Comparison of ENCODE assay signal across 22 mouse cellular contexts in the genomic region with DNA sequence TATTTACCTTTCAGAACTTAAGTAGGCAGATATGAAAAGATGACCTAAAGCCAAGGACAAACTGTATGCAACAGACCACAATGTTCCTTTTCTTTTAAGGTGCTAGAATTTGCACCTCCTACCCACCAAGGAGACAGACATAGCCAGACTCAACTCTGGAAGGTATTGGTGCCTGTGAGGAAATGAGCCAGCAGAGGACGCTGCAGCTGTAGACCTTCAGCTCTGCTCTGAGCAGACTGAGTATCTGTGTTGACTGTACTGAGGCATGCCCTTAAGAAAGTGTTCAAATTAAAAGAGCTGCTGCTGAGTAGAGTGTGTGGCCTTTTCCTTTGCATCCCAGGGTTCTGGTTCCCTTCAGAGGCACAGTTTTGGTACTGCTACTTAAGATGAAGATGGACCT. TPM values are rescaled to one million over a fixed set of nuclear protein-coding genes. Genes with fewer than 3 reads are reported as not detected.
DNase-seq lines count a peak whose midpoint lies in the region; ATAC-seq and TF ChIP-seq lines count a peak whose summit lies in the region.
"Had no signal": no experiment of that assay in that cellular context is flagged by ENCODE, and none has a peak within 500 bp of the region (broad histone marks: within the 10 kb centered on the region; RNA-seq: fewer than 3 reads in every experiment).

No protein-coding gene starts in this region.

- H3K4me1 ChIP-seq in kidney, postnatal 0 days (replicated peaks; ENCODE audit: insufficient read depth, low read length) = no peaks in the 10 kb centered on the region
- H3K4me1 ChIP-seq in kidney, embryonic 14.5 days (ENCODE audit: control insufficient read depth, insufficient read depth, low read length) = no peaks in the 10 kb centered on the region
- no peaks in the 10 kb centered on the region for H3K4me1 ChIP-seq in midbrain, embryonic 11.5 days (ENCODE audit: control insufficient read depth, insufficient read depth, low read length)
- H3K4me1 ChIP-seq in midbrain, embryonic 14.5 days (ENCODE audit: control insufficient read depth, insufficient read depth, low read length) = no peaks in the 10 kb centered on the region
- H3K4me1 ChIP-seq in forebrain, embryonic 16.5 days (replicated peaks; ENCODE audit: control insufficient read depth, insufficient read depth, low read length) = no peaks in the 10 kb centered on the region
- H3K4me1 ChIP-seq: embryonic facial prominence, embryonic 12.5 days; heart, embryonic 15.5 days; limb, embryonic 12.5 days had no signal

- peak; percentile 23; the same call in 1 of the 2 replicates for TF ChIP-seq CTCF in kidney, postnatal 0 days (IDR thresholded peaks at IDR 0.05; ENCODE audit: low read depth)

- WGBS in kidney, postnatal 0 days = 96% methylated on average over 1 of the region's 1 CpGs
- WGBS in kidney, embryonic 14.5 days = 95% methylated on average over 1 of the region's 1 CpGs
- WGBS in midbrain, embryonic 11.5 days = 94% methylated on average over 1 of the region's 1 CpGs
- WGBS in midbrain, embryonic 14.5 days = 90% methylated on average over 1 of the region's 1 CpGs
- 84% methylated on average over 1 of the region's 1 CpGs for WGBS in forebrain, embryonic 16.5 days

- no peak for ATAC-seq in kidney, postnatal 0 days (replicated peaks; ENCODE audit: low FRiP score, low read depth)
- ATAC-seq in kidney, embryonic 14.5 days (ENCODE audit: low FRiP score, low TSS enrichment) = no peak
- no peak for ATAC-seq in midbrain, embryonic 11.5 days (ENCODE audit: low FRiP score)
- ATAC-seq in midbrain, embryonic 14.5 days (ENCODE audit: low FRiP score, low TSS enrichment) = no peak
- ATAC-seq in forebrain, embryonic 16.5 days = no peak

- H3K4me3 ChIP-seq in kidney, postnatal 0 days (replicated peaks; ENCODE audit: low read depth, low read length) = no peak overlapping the region
- no peak overlapping the region for H3K4me3 ChIP-seq in kidney, embryonic 14.5 days (ENCODE audit: low read length)
- H3K4me3 ChIP-seq in midbrain, embryonic 11.5 days (ENCODE audit: low read depth, low read length) = no peak overlapping the region
- H3K4me3 ChIP-seq in midbrain, embryonic 14.5 days (replicated peaks; ENCODE audit: low read depth, low read length) = no peak overlapping the region
- no peak overlapping the region for H3K4me3 ChIP-seq in forebrain, embryonic 16.5 days (replicated peaks; ENCODE audit: low read length)
- H3K4me3 ChIP-seq: embryonic facial prominence, embryonic 12.5 days; heart, embryonic 15.5 days; limb, embryonic 12.5 days had no signal

- H3K27me3 ChIP-seq in kidney, postnatal 0 days (ENCODE audit: insufficient read depth, low read length) = no peaks in the 10 kb centered on the region
- no peaks in the 10 kb centered on the region for H3K27me3 ChIP-seq in kidney, embryonic 14.5 days (ENCODE audit: control insufficient read depth, insufficient read depth, low read length)
- H3K27me3 ChIP-seq in midbrain, embryonic 11.5 days (ENCODE audit: control insufficient read depth, insufficient read depth, low read length) = no peaks in the 10 kb centered on the region
- no peaks in the 10 kb centered on the region for H3K27me3 ChIP-seq in midbrain, embryonic 14.5 days (ENCODE audit: control insufficient read depth, insufficient read depth, low read length)
- no peaks in the 10 kb centered on the region for H3K27me3 ChIP-seq in forebrain, embryonic 16.5 days (replicated peaks; ENCODE audit: control insufficient read depth, insufficient read depth, low read length)
- H3K27me3 ChIP-seq: CH12.LX; embryonic facial prominence, embryonic 12.5 days; heart, embryonic 15.5 days; limb, embryonic 12.5 days had no signal

- H3K9me3 ChIP-seq in kidney, postnatal 0 days (replicated peaks; ENCODE audit: low read length) = no peaks in the 10 kb centered on the region
- no peaks in the 10 kb centered on the region for H3K9me3 ChIP-seq in kidney, embryonic 14.5 days (ENCODE audit: control insufficient read depth, low read length)
- no peaks in the 10 kb centered on the region for H3K9me3 ChIP-seq in midbrain, embryonic 11.5 days (ENCODE audit: control insufficient read depth, low read length)
- H3K9me3 ChIP-seq in midbrain, embryonic 14.5 days (ENCODE audit: control insufficient read depth, low read length) = no peaks in the 10 kb centered on the region
- H3K9me3 ChIP-seq in forebrain, embryonic 16.5 days (ENCODE audit: control insufficient read depth, low read length) = no peaks in the 10 kb centered on the region
- H3K9me3 ChIP-seq: embryonic facial prominence, embryonic 12.5 days; heart, embryonic 15.5 days; limb, embryonic 12.5 days had no signal

- no peak overlapping the region for H3K9ac ChIP-seq in kidney, postnatal 0 days (ENCODE audit: low read depth, low read length)
- no peak overlapping the region for H3K9ac ChIP-seq in kidney, embryonic 14.5 days (ENCODE audit: low read depth, low read length)
- no peak overlapping the region for H3K9ac ChIP-seq in midbrain, embryonic 11.5 days (ENCODE audit: low read length)
- no peak overlapping the region for H3K9ac ChIP-seq in midbrain, embryonic 14.5 days (replicated peaks; ENCODE audit: low read length)
- H3K9ac ChIP-seq in forebrain, embryonic 16.5 days (replicated peaks; ENCODE audit: low read depth, low read length) = no peak overlapping the region
- H3K9ac ChIP-seq: embryonic facial prominence, embryonic 12.5 days; heart, embryonic 15.5 days; hindbrain, embryonic 14.5 days; limb, embryonic 12.5 days; lung, embryonic 14.5 days had no signal

- DNase-seq in kidney, postnatal 0 days (ENCODE audit: low spot score) = no peak
- DNase-seq in midbrain, embryonic 11.5 days (ENCODE audit: low spot score, missing footprints) = peak; percentile 72
- DNase-seq in midbrain, embryonic 14.5 days = no peak
- DNase-seq in R1 (ENCODE audit: low read depth, low spot score) = peak; percentile 44
- DNase-seq in right cerebral cortex, postnatal 36 days (ENCODE audit: low spot score in 2 of 2) = no peak
- DNase-seq: adrenal gland, postnatal 36 days; B cell, adult 2 months; cerebellum, adult 11 months; cerebellum, postnatal 10 days; heart, postnatal 36 days; spleen, adult 18-20 months; thymus, postnatal 14 days had no signal

- peaks cover 72% of the 10 kb centered on the region for H3K36me3 ChIP-seq in kidney, postnatal 0 days (ENCODE audit: insufficient read depth, low read length)
- H3K36me3 ChIP-seq in kidney, embryonic 14.5 days (ENCODE audit: control insufficient read depth, insufficient read depth, low read length) = peaks cover 89% of the 10 kb centered on the region
- H3K36me3 ChIP-seq in midbrain, embryonic 11.5 days (ENCODE audit: control insufficient read depth, insufficient read depth, low read length) = peaks cover 29% of the 10 kb centered on the region
- H3K36me3 ChIP-seq in midbrain, embryonic 14.5 days (ENCODE audit: control insufficient read depth, insufficient read depth, low read length) = peaks cover 92% of the 10 kb centered on the region
- peaks cover 53% of the 10 kb centered on the region for H3K36me3 ChIP-seq in forebrain, embryonic 16.5 days (ENCODE audit: control insufficient read depth, insufficient read depth)

- H3K27ac ChIP-seq in kidney, postnatal 0 days = no peak overlapping the region
- H3K27ac ChIP-seq in kidney, embryonic 14.5 days (ENCODE audit: low read depth, low read length) = no peak overlapping the region
- no peak overlapping the region for H3K27ac ChIP-seq in midbrain, embryonic 11.5 days (ENCODE audit: low read depth, low read length)
- no peak overlapping the region for H3K27ac ChIP-seq in midbrain, embryonic 14.5 days (replicated peaks; ENCODE audit: low read depth, low read length)
- H3K27ac ChIP-seq in forebrain, embryonic 16.5 days (ENCODE audit: low read length) = no peak overlapping the region
- H3K27ac ChIP-seq: embryonic facial prominence, embryonic 12.5 days; heart, embryonic 15.5 days; hindbrain, embryonic 14.5 days; limb, embryonic 12.5 days; macrophage had no signal

- no peak overlapping the region for H3K4me2 ChIP-seq in kidney, postnatal 0 days (ENCODE audit: low read length)
- no peak overlapping the region for H3K4me2 ChIP-seq in kidney, embryonic 14.5 days (replicated peaks; ENCODE audit: low read depth, low read length)
- no peak overlapping the region for H3K4me2 ChIP-seq in midbrain, embryonic 11.5 days
- no peak overlapping the region for H3K4me2 ChIP-seq in midbrain, embryonic 14.5 days (ENCODE audit: low read length)
- no peak overlapping the region for H3K4me2 ChIP-seq in forebrain, embryonic 16.5 days (ENCODE audit: low read length)
- H3K4me2 ChIP-seq: embryonic facial prominence, embryonic 12.5 days; heart, embryonic 15.5 days; hindbrain, embryonic 14.5 days; limb, embryonic 12.5 days; liver, embryonic 11.5 days; lung, embryonic 14.5 days had no signal

RNA-seq across cellular contexts. Expression of a gene that starts 27.2 kb away (rescaled TPM):
- polyA plus RNA-seq in kidney, postnatal 0 days (2015; fragmentation: Nextera tagmentation; extraction: Ambion mirVana) = 85.8 and 89.0 TPM in 2 replicates
- 107 and 142 TPM in 2 replicates for polyA plus RNA-seq in kidney, embryonic 14.5 days (2014; fragmentation: Nextera tagmentation; extraction: Ambion mirVana)
- polyA plus RNA-seq in midbrain, embryonic 11.5 days (2014; fragmentation: Nextera tagmentation; extraction: Ambion mirVana) = 180 and 183 TPM in 2 replicates
- polyA plus RNA-seq in midbrain, embryonic 14.5 days (2014; fragmentation: Nextera tagmentation; extraction: Ambion mirVana) = 116 and 140 TPM in 2 replicates
- 150 and 157 TPM in 2 replicates for polyA plus RNA-seq in forebrain, embryonic 16.5 days (2015; fragmentation: Nextera tagmentation; extraction: Ambion mirVana)

RNA-seq across cellular contexts. Expression of a gene that starts 27.4 kb away (rescaled TPM):
- polyA plus RNA-seq in kidney, postnatal 0 days (2015; fragmentation: Nextera tagmentation; extraction: Ambion mirVana) = 67.0 and 68.3 TPM in 2 replicates
- polyA plus RNA-seq in kidney, embryonic 14.5 days (2014; fragmentation: Nextera tagmentation; extraction: Ambion mirVana) = 69.4 and 73.4 TPM in 2 replicates
- polyA plus RNA-seq in midbrain, embryonic 11.5 days (2014; fragmentation: Nextera tagmentation; extraction: Ambion mirVana) = 74.3 and 81.7 TPM in 2 replicates
- 62.9 and 75.8 TPM in 2 replicates for polyA plus RNA-seq in midbrain, embryonic 14.5 days (2014; fragmentation: Nextera tagmentation; extraction: Ambion mirVana)
- polyA plus RNA-seq in forebrain, embryonic 16.5 days (2015; fragmentation: Nextera tagmentation; extraction: Ambion mirVana) = 79.9 and 87.0 TPM in 2 replicates

RNA-seq across cellular contexts. Expression of a gene that starts 40.2 kb away (rescaled TPM):
- 292 and 309 TPM in 2 replicates for polyA plus RNA-seq in kidney, postnatal 0 days (2015; fragmentation: Nextera tagmentation; extraction: Ambion mirVana)
- polyA plus RNA-seq in kidney, embryonic 14.5 days (2014; fragmentation: Nextera tagmentation; extraction: Ambion mirVana) = 288 and 307 TPM in 2 replicates
- 246 and 255 TPM in 2 replicates for polyA plus RNA-seq in midbrain, embryonic 11.5 days (2014; fragmentation: Nextera tagmentation; extraction: Ambion mirVana)
- polyA plus RNA-seq in midbrain, embryonic 14.5 days (2014; fragmentation: Nextera tagmentation; extraction: Ambion mirVana) = 170 and 178 TPM in 2 replicates
- polyA plus RNA-seq in forebrain, embryonic 16.5 days (2015; fragmentation: Nextera tagmentation; extraction: Ambion mirVana) = 189 and 203 TPM in 2 replicates

Comparison
In these comparisons a context has a peak if more than half of its experiments do, and no peak if none do; other contexts are left out.
1. DNase-seq: peak in midbrain, embryonic 11.5 days (single experiment) and R1 (single experiment); none in kidney, postnatal 0 days (single experiment), midbrain, embryonic 14.5 days (single experiment) and right cerebral cortex, postnatal 36 days (0 of 2).